Mouse (Mus musculus): Measurements from ENCODE around the gene Sobp. TPM values are rescaled to one million over a fixed set of nuclear protein-coding genes. Genes with fewer than 3 reads are reported as not detected.

The Sobp gene
- total and polyA plus RNA-seq, 3 experiments = under 0.01 TPM; not detected in 2

- TF ChIP-seq TAL1 (conservative IDR thresholded peaks at IDR 0.05; ENCODE audit: low read depth, low read length) = no peak
- no peak for TF ChIP-seq GATA2 (IDR thresholded peaks at IDR 0.05; ENCODE audit: borderline replicate concordance, low read depth, low read length)
- no peak for TF ChIP-seq CTCF (IDR thresholded peaks at IDR 0.05; ENCODE audit: low read depth, low read length)
- no peak for TF ChIP-seq GATA1 (IDR thresholded peaks at IDR 0.05; ENCODE audit: borderline replicate concordance, low read length)
- no peak for TF ChIP-seq POLR2AphosphoS5 (IDR thresholded peaks at IDR 0.05; ENCODE audit: insufficient replicate concordance, low read depth, low read length)
- Histone ChIP-seq H3K4me1 (ENCODE audit: insufficient read depth, low read depth, low read length) (no peaks in the 10 kb centered on the region), H3K27me3 (ENCODE audit: insufficient read depth, low read length) (no peaks in the 10 kb centered on the region), H3K9me3 (replicated peaks) (no peaks in the 10 kb centered on the region), H3K36me3 (replicated peaks) (no peaks in the 10 kb centered on the region), H3K4me3 (ENCODE audit: low read depth, low read length) (no peak overlapping the region)
- ATAC-seq (ENCODE audit: extremely low read depth, insufficient number of reproducible peaks, low FRiP score, poor library complexity, severe bottlenecking) = no peak
- DNase-seq (ENCODE audit: low spot score) = no peak
Observed at GRCm38 (mm10) chr10:43152643-43153042, 21.7 kb downstream of the Sobp start.

DNA sequence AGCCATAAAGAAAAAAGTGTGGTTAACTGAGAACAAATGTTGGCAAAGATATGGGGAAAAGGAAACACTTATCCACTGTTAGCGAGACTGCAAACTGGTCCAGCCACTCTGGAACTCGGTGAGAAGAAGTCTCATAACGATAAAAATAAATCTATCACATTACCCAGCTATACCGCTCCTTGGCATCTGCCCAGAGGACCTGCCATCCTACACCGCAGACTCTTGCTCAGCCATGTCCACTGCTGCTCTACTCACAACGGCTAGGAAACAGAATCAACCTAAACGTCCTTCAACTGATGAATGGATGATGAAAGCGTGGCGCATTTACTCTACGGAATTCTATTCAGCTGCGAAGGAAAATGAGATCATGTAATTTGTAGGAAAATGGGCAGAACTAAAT is 25.9 kb downstream of the Sobp start:
- no peak for TF ChIP-seq GATA1 (IDR thresholded peaks at IDR 0.05; ENCODE audit: borderline replicate concordance, low read length)
- TF ChIP-seq POLR2AphosphoS5 (IDR thresholded peaks at IDR 0.05; ENCODE audit: insufficient replicate concordance, low read depth, low read length) = no peak
- no peak for TF ChIP-seq CTCF (IDR thresholded peaks at IDR 0.05; ENCODE audit: low read depth, low read length)
- TF ChIP-seq GATA2 (IDR thresholded peaks at IDR 0.05; ENCODE audit: borderline replicate concordance, low read depth, low read length) = no peak
- TF ChIP-seq TAL1 (conservative IDR thresholded peaks at IDR 0.05; ENCODE audit: low read depth, low read length) = no peak
- no peaks in the 10 kb centered on the region for H3K36me3 ChIP-seq (replicated peaks)

GRCm38 (mm10) chr10:43143173-43143572 is 31.2 kb downstream of the Sobp start:
- no peak for TF ChIP-seq TAL1 (conservative IDR thresholded peaks at IDR 0.05; ENCODE audit: low read depth, low read length)
- no peak for TF ChIP-seq CTCF (IDR thresholded peaks at IDR 0.05; ENCODE audit: low read depth, low read length)
- TF ChIP-seq GATA2 (IDR thresholded peaks at IDR 0.05; ENCODE audit: borderline replicate concordance, low read depth, low read length) = no peak
- no peak for TF ChIP-seq GATA1 (IDR thresholded peaks at IDR 0.05; ENCODE audit: borderline replicate concordance, low read length)
- no peak for TF ChIP-seq POLR2AphosphoS5 (IDR thresholded peaks at IDR 0.05; ENCODE audit: insufficient replicate concordance, low read depth, low read length)
- ATAC-seq (ENCODE audit: extremely low read depth, insufficient number of reproducible peaks, low FRiP score, poor library complexity, severe bottlenecking) (no peak), DNase-seq (ENCODE audit: low spot score) (no peak)
- Histone ChIP-seq H3K4me3 (ENCODE audit: low read depth, low read length) (no peak overlapping the region), H3K9me3 (replicated peaks) (no peaks in the 10 kb centered on the region), H3K27me3 (ENCODE audit: insufficient read depth, low read length) (0 out of 2 replicates have a peak, but pooled peaks cover 2% of the 10 kb centered on the region), H3K4me1 (ENCODE audit: insufficient read depth, low read depth, low read length) (no peaks in the 10 kb centered on the region), H3K36me3 (replicated peaks) (no peaks in the 10 kb centered on the region)

More for the DNA sequence above, 25.9 kb downstream of the Sobp start:
- no peak for ATAC-seq (ENCODE audit: extremely low read depth, insufficient number of reproducible peaks, low FRiP score, poor library complexity, severe bottlenecking)
- Histone ChIP-seq H3K4me3 (ENCODE audit: low read depth, low read length) (no peak overlapping the region), H3K27me3 (ENCODE audit: insufficient read depth, low read length) (no peaks in the 10 kb centered on the region), H3K9me3 (replicated peaks) (no peaks in the 10 kb centered on the region), H3K4me1 (ENCODE audit: insufficient read depth, low read depth, low read length) (no peaks in the 10 kb centered on the region)
- DNase-seq (ENCODE audit: low spot score) = no peak

DNA sequence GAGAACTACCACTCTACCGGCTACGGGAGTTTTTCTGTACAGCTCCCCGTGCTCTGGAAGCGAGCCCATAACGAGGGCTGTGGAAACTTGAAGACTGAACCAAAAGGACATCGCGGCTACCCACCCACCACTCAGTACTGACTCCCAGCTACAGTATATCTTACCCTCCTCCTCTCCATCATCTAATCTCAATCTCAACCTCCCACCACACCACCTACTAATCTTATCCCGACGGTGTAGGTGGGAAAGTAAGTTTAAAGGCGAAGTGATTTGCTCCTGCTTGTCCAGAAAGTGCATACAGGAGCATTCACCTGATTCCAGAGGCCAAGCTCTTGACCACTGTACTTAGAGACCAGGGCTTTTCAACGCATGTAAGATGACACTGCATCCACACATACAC is 40.3 kb downstream of the Sobp start:
- H3K4me3 ChIP-seq (ENCODE audit: low read depth, low read length) = no peak overlapping the region

DNA sequence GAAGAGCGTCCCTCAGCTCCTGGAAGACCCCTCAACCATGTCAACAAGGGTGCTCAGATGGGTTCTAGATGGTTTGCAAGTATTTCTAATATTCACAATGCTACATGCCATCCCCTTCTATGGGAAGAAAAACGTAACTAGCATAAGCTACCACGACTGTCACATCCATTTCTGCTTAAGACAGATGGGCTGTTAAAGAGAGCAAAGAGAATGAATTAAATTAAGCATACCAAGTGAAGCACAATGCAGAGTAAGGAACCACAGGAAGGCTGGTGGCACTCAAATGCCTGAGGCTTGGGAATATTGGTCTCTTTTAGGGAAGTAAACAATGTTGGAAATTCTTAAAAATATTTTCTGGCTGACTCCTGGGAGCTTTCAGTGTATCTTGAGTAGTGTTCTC is 45.6 kb downstream of the Sobp start:
- no peaks in the 10 kb centered on the region for H3K27me3 ChIP-seq (ENCODE audit: insufficient read depth, low read length)
- H3K36me3 ChIP-seq (replicated peaks) = no peaks in the 10 kb centered on the region
- H3K4me1 ChIP-seq (ENCODE audit: insufficient read depth, low read depth, low read length) = no peaks in the 10 kb centered on the region
- TF ChIP-seq CTCF (IDR thresholded peaks at IDR 0.05; ENCODE audit: low read depth, low read length) (no peak), GATA1 (IDR thresholded peaks at IDR 0.05; ENCODE audit: borderline replicate concordance, low read length) (no peak), TAL1 (conservative IDR thresholded peaks at IDR 0.05; ENCODE audit: low read depth, low read length) (no peak), GATA2 (IDR thresholded peaks at IDR 0.05; ENCODE audit: borderline replicate concordance, low read depth, low read length) (no peak), POLR2AphosphoS5 (IDR thresholded peaks at IDR 0.05; ENCODE audit: insufficient replicate concordance, low read depth, low read length) (no peak)
- no peak overlapping the region for H3K4me3 ChIP-seq (ENCODE audit: low read depth, low read length)
- DNase-seq (ENCODE audit: low spot score) = no peak
- no peak for ATAC-seq (ENCODE audit: extremely low read depth, insufficient number of reproducible peaks, low FRiP score, poor library complexity, severe bottlenecking)
- H3K9me3 ChIP-seq (replicated peaks) = no peaks in the 10 kb centered on the region

More for the DNA sequence above, 40.3 kb downstream of the Sobp start:
- no peaks in the 10 kb centered on the region for H3K36me3 ChIP-seq (replicated peaks)
- H3K4me1 ChIP-seq (ENCODE audit: insufficient read depth, low read depth, low read length) = no peaks in the 10 kb centered on the region
- DNase-seq (ENCODE audit: low spot score) = no peak
- H3K27me3 ChIP-seq (ENCODE audit: insufficient read depth, low read length) = no peaks in the 10 kb centered on the region
- no peaks in the 10 kb centered on the region for H3K9me3 ChIP-seq (replicated peaks)
- no peak for ATAC-seq (ENCODE audit: extremely low read depth, insufficient number of reproducible peaks, low FRiP score, poor library complexity, severe bottlenecking)
- no peak for TF ChIP-seq POLR2AphosphoS5 (IDR thresholded peaks at IDR 0.05; ENCODE audit: insufficient replicate concordance, low read depth, low read length)
- no peak for TF ChIP-seq CTCF (IDR thresholded peaks at IDR 0.05; ENCODE audit: low read depth, low read length)
- TF ChIP-seq GATA1 (IDR thresholded peaks at IDR 0.05; ENCODE audit: borderline replicate concordance, low read length) = no peak
- TF ChIP-seq TAL1 (conservative IDR thresholded peaks at IDR 0.05; ENCODE audit: low read depth, low read length) = no peak
- no peak for TF ChIP-seq GATA2 (IDR thresholded peaks at IDR 0.05; ENCODE audit: borderline replicate concordance, low read depth, low read length)

DNA sequence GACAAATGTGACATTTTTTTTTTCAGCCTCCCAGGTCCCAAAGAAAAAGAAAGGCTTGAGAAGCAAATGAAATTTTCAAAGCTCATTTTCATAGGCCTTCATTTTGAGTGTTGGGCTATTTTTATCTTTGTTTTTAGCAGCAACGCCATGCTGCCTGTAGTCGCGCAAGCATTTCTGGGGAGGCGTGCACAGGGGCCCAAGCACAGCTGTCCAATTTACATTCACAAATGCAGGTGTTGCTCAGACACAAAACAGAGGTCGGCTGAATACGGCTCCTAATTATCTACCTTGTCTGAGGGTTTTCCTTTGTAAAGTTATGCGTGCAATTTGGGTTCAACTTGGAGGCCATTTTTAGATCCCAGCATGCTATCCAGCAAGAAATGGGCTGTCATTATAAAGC is 49.8 kb downstream of the Sobp start:
- H3K9me3 ChIP-seq (replicated peaks) = no peaks in the 10 kb centered on the region
- peaks cover 4% of the 10 kb centered on the region; the same call in 1 of the 2 replicates for H3K4me1 ChIP-seq (ENCODE audit: insufficient read depth, low read depth, low read length)
- TF ChIP-seq GATA1 (IDR thresholded peaks at IDR 0.05; ENCODE audit: borderline replicate concordance, low read length) = no peak
- no peak for TF ChIP-seq TAL1 (conservative IDR thresholded peaks at IDR 0.05; ENCODE audit: low read depth, low read length)
- TF ChIP-seq GATA2 (IDR thresholded peaks at IDR 0.05; ENCODE audit: borderline replicate concordance, low read depth, low read length) = no peak
- TF ChIP-seq CTCF (IDR thresholded peaks at IDR 0.05; ENCODE audit: low read depth, low read length) = no peak
- no peak for TF ChIP-seq POLR2AphosphoS5 (IDR thresholded peaks at IDR 0.05; ENCODE audit: insufficient replicate concordance, low read depth, low read length)
- no peak overlapping the region for H3K4me3 ChIP-seq (ENCODE audit: low read depth, low read length)
- ATAC-seq (ENCODE audit: extremely low read depth, insufficient number of reproducible peaks, low FRiP score, poor library complexity, severe bottlenecking) = no peak
- H3K36me3 ChIP-seq (replicated peaks) = no peaks in the 10 kb centered on the region
- DNase-seq (ENCODE audit: low spot score) = no peak
- H3K27me3 ChIP-seq (ENCODE audit: insufficient read depth, low read length) = no peaks in the 10 kb centered on the region
